Mouse (Mus musculus) ES-Bruce4 (cell line): ENCODE measurements around the gene Clic5. TPM values are rescaled to one million over a fixed set of nuclear protein-coding genes. Genes with fewer than 3 reads are reported as not detected.

Experiments
- H3K27ac ChIP-seq: 2 replicates; pipeline ENCODE4 v1.5.1; 2012; ENCODE audit warnings: low read length, inconsistent platforms; ENCODE audit not compliant: insufficient read depth
- H3K27me3 ChIP-seq: 2 replicates; pipeline ENCODE4 v1.6.1; 2012; ENCODE audit warnings: mild to moderate bottlenecking, low read length, inconsistent platforms; ENCODE audit not compliant: control insufficient read depth, poor library complexity, insufficient read depth, severe bottlenecking
- H3K36me3 ChIP-seq: 2 replicates; pipeline ENCODE4 v1.6.1; 2012; ENCODE audit warnings: inconsistent platforms, mild to moderate bottlenecking, low read length, moderate library complexity; ENCODE audit not compliant: control insufficient read depth, poor library complexity, insufficient read depth, severe bottlenecking
- H3K4me1 ChIP-seq: one replicate; pipeline ENCODE4 v1.8.1; 2011; ENCODE audit warnings: low read length; ENCODE audit not compliant: control insufficient read depth, insufficient read depth
- H3K4me3 ChIP-seq: 2 replicates; pipeline ENCODE4 v1.5.1; 2011; ENCODE audit warnings: low read depth, mild to moderate bottlenecking, low read length
- H3K9ac ChIP-seq: 2 replicates; pipeline ENCODE4 v1.6.1; 2012; ENCODE audit warnings: low read depth, mild to moderate bottlenecking, inconsistent platforms; ENCODE audit not compliant: poor library complexity, severe bottlenecking
- H3K9me3 ChIP-seq: replicated peaks from 2 replicates; pipeline ENCODE4 v1.6.1; 2012; ENCODE audit warnings: mild to moderate bottlenecking, low read length, inconsistent platforms; ENCODE audit not compliant: control insufficient read depth, poor library complexity, insufficient read depth, severe bottlenecking
- CTCF ChIP-seq: IDR thresholded peaks from one replicate; pipeline ENCODE4 v1.8.1; 2011; ENCODE audit warnings: low read depth, low read length
- EP300 ChIP-seq: IDR thresholded peaks from 2 replicates; pipeline ENCODE4 v1.6.1; 2011; ENCODE audit warnings: low read depth, low read length; ENCODE audit not compliant: insufficient read depth
- POLR2A ChIP-seq: IDR thresholded peaks from one replicate; pipeline ENCODE4 v1.8.1; 2011; ENCODE audit warnings: low read length; ENCODE audit not compliant: insufficient read depth
- polyA plus RNA-seq: library from polyadenylated mRNA; stranded (reverse); fragments of >200 nt; gene quantifications from 2 replicates; pipeline ENCODE4 v1.2.4, GENCODE M21; 2011; ENCODE audit warnings: low read depth; ENCODE audit not compliant: missing spikeins, insufficient read depth, insufficient read length

Clic5 gene
- polyA plus RNA-seq, 1 experiment, result 6.0 TPM

DNA sequence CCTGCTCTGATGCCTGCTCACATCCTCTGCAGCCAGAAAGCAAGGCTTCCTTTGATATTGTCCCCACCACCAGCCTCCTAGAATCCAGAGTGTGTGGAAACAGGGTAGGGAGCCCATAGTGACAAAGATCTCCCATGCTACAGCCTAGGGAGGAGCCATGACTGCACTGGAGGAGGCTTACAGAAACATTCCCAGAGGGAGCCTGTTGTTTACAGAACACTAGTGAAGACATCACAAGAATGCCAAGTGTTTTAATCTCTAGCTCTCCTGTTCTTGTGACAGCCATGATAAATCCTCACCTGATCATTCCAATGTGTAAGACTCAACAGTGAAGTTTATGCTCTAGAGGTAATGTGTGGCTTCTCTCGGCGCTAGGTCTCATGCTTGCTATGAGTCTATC, 28.8 kb downstream of the Clic5 start:
- no peaks in the 10 kb centered on the region for H3K36me3 ChIP-seq
- TF ChIP-seq CTCF (no peak), POLR2A (no peak), EP300 (no peak)
- H3K4me1 ChIP-seq, result no peaks in the 10 kb centered on the region
- H3K27ac ChIP-seq, result no peak overlapping the region
- H3K9ac ChIP-seq, result no peak overlapping the region
- no peak overlapping the region for H3K4me3 ChIP-seq
- no peaks in the 10 kb centered on the region for H3K9me3 ChIP-seq
- no peaks in the 10 kb centered on the region for H3K27me3 ChIP-seq

DNA sequence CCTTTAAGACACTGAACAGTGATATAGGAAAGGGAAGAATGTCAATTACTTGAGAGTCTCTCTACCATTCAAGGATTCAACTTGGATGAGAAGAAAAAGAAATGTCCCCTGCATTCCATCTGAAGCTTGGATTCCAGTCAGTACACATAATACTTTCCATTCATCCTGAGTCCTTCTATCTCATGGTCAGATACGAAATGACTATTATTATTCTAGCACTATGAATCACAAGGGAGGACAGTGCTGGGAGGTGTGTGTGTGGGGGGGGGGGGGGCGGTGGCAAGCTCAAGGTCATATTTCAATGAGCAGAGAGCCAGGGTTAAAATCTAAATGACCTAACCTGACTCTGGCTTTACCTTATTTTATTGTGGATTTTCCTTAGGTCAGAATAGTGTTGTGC, 31.6 kb downstream of the Clic5 start:
- no peak overlapping the region for H3K27ac ChIP-seq
- H3K36me3 ChIP-seq, result no peaks in the 10 kb centered on the region
- no peaks in the 10 kb centered on the region for H3K9me3 ChIP-seq
- no peaks in the 10 kb centered on the region for H3K4me1 ChIP-seq
- H3K9ac ChIP-seq, result no peak overlapping the region
- TF ChIP-seq EP300, result no peak
- TF ChIP-seq CTCF, result no peak
- TF ChIP-seq POLR2A, result no peak
- H3K4me3 ChIP-seq, result no peak overlapping the region
- no peaks in the 10 kb centered on the region for H3K27me3 ChIP-seq

DNA sequence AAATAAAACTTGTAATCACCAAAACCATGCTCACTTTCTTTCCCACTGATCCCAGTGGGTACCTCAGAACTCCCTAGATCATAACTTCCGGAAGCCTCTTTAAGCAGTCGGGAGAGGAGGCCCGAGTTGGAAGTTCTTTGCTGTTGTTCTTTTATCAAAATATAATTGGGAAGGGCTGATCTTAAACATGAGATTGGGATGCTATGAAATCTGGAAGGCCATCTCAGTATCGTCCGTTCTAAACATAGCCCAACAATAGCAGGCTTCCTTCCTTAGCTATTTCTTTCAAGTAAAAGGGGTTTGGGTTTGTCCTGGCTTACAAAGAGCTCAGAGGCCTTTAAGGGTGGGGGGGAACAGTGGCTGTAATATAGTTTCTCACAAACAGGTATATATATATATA, 40.0 kb downstream of the Clic5 start:
- H3K9ac ChIP-seq, result no peak overlapping the region
- H3K36me3 ChIP-seq, result no peaks in the 10 kb centered on the region
- no peak overlapping the region for H3K4me3 ChIP-seq
- no peaks in the 10 kb centered on the region for H3K27me3 ChIP-seq
- H3K4me1 ChIP-seq, result no peaks in the 10 kb centered on the region
- TF ChIP-seq POLR2A (no peak), EP300 (no peak), CTCF (no peak)
- no peaks in the 10 kb centered on the region for H3K9me3 ChIP-seq
- no peak overlapping the region for H3K27ac ChIP-seq

DNA sequence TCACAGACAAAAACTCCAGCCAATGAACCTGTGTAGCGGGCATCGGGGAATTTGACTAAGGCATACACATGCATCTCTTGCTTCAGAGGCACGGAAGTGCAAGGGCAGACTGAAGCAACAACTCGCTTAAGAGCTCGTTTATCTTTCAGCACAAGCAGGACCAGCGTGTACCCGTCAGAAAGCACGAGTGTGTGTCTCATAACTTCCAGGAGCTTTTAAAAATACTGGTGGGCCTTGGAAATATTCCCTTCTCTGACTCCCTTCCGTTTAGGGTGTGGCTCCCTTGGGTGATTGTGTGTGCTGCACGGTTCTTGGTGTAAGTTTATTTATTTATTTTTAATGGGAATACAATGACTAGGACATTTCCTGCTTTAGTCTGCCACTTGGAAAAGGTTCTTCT, 41.7 kb downstream of the Clic5 start:
- H3K4me3 ChIP-seq, result no peak overlapping the region
- H3K4me1 ChIP-seq, result no peaks in the 10 kb centered on the region
- no peaks in the 10 kb centered on the region for H3K9me3 ChIP-seq

DNA sequence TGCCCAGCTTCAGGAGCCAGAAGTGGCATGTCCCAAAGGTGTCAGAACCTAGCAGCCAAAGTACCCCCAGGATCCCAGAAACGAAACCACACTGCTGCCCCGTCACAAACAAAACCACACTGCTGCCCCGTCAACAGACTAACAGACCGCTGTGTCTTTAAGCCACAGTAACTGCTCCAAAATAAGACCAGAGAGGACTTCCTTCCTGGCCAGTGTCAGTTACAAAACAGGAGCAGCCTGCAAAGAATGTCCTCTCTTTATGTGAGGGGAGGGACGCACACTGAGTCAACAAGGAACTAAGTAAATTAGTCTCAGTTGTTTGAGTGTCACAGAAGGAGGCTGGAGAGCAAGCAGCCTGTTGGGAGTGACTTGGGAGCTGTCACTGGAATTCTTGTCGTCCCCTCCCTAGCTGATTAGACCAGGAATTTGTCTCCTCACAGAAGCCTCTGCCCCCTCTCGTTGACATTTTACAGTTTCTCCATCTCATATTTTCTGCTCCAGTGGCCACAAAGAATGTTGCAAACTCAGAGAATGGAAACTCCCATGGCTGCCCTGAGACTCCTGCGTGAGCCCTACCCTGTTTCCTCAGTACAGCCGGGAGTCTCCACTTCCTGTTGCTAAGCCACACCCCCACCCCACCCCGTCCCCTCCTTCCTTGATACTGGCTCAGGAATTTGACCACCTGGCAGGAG, 50.8 kb downstream of the Clic5 start:
- Histone ChIP-seq H3K4me3 (no peak overlapping the region), H3K9ac (no peak overlapping the region), H3K36me3 (no peaks in the 10 kb centered on the region), H3K4me1 (no peaks in the 10 kb centered on the region), H3K9me3 (no peaks in the 10 kb centered on the region), H3K27ac (peak overlapping the region; percentile 47), H3K27me3 (no peaks in the 10 kb centered on the region)
- no peak for TF ChIP-seq EP300

More for the DNA sequence above, 41.7 kb downstream of the Clic5 start:
- no peak overlapping the region for H3K9ac ChIP-seq
- H3K27ac ChIP-seq, result no peak overlapping the region
- no peaks in the 10 kb centered on the region for H3K27me3 ChIP-seq
- TF ChIP-seq CTCF (no peak), EP300 (no peak), POLR2A (no peak)
- no peaks in the 10 kb centered on the region for H3K36me3 ChIP-seq

DNA sequence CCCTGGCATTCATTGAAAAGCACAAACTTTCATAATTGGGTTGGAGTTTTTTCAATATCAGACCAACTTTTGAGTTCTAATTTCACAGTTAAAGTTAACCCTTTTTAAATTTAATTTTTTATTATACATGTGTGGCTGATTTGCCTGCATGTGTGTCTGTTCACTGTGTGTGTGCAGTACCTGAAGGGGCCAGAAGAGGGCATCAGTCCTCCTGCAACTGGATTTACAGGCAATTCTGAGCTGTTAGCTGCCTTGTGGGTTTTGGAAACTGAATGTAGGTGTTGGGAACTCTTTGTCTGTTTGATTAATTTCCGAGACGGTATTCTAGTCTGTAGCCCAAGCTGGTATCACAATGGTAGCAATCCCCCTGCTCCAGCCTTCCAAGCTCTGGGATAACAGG, 52.4 kb downstream of the Clic5 start:
- Histone ChIP-seq H3K4me3 (no peak overlapping the region), H3K27me3 (no peaks in the 10 kb centered on the region), H3K27ac (no peak overlapping the region), H3K4me1 (no peaks in the 10 kb centered on the region), H3K9ac (no peak overlapping the region), H3K36me3 (no peaks in the 10 kb centered on the region), H3K9me3 (no peaks in the 10 kb centered on the region)
- TF ChIP-seq CTCF (no peak), POLR2A (no peak), EP300 (no peak)
